Mouse (Mus musculus) hindbrain, embryonic 12.5 days (tissue): ENCODE data around the gene Ccnk. TPM values are rescaled to one million over a fixed set of nuclear protein-coding genes. Genes with fewer than 3 reads are reported as not detected.

Experiments used
- ATAC-seq: fragments of 200-750 bp; cut with Nextera tagmentation; 2 replicates; pipeline ENCODE4 v1.8.0; 2017; ENCODE audit warnings: moderate TSS enrichment; ENCODE audit not compliant: low FRiP score
- H3K27ac ChIP-seq: fragments of 300-500 bp; sonication (generic); 2 replicates; pipeline ENCODE4 v1.5.1; 2016; ENCODE audit warnings: mild to moderate bottlenecking
- H3K27me3 ChIP-seq: fragments of 300-500 bp; sonication (generic); 2 replicates; pipeline ENCODE4 v1.6.1; 2016; ENCODE audit warnings: mild to moderate bottlenecking
- H3K36me3 ChIP-seq: fragments of 300-500 bp; sonication (generic); 2 replicates; pipeline ENCODE4 v1.6.1; 2016; ENCODE audit warnings: mild to moderate bottlenecking
- H3K4me1 ChIP-seq: fragments of 300-500 bp; sonication (generic); 2 replicates; pipeline ENCODE4 v1.6.1; 2016
- H3K4me2 ChIP-seq: fragments of 300-500 bp; sonication (generic); replicated peaks from 2 replicates; pipeline ENCODE4 v1.6.1; 2016; ENCODE audit warnings: mild to moderate bottlenecking
- H3K4me3 ChIP-seq: fragments of 300-500 bp; sonication (generic); 2 replicates; pipeline ENCODE4 v1.5.1; 2016; ENCODE audit warnings: mild to moderate bottlenecking
- H3K9ac ChIP-seq: fragments of 300-500 bp; sonication (generic); 2 replicates; pipeline ENCODE4 v1.6.1; 2016; ENCODE audit warnings: mild to moderate bottlenecking, moderate library complexity
- H3K9me3 ChIP-seq: fragments of 300-500 bp; sonication (generic); replicated peaks from 2 replicates; pipeline ENCODE4 v1.6.1; 2016; ENCODE audit warnings: mild to moderate bottlenecking
- WGBS: fragments of 180-500 bp; shearing (Covaris S2); methylation state at CpG from one replicate; pipeline ENCODE4 v1.1.7; 2016; 5-methylcytosine and 5-hydroxymethylcytosine counted together
- polyA plus RNA-seq: library from polyadenylated mRNA; unstranded; fragments of >200 nt; fragmentation: Nextera tagmentation; extraction: Ambion mirVana; gene quantifications from 2 replicates; pipeline ENCODE4 v1.2.1, GENCODE M21; 2016

Ccnk gene
- polyA plus RNA-seq, 1 experiment from 2014 or later = 3.6 TPM

- 55% methylated on average over 11 of the region's 11 CpGs for WGBS
- H3K4me2 ChIP-seq = peak overlapping the region; percentile 5; the same call in 1 of the 2 replicates
- peak overlapping the region; percentile 32 for H3K9ac ChIP-seq
- peak overlapping the region; percentile 76 for H3K27ac ChIP-seq
- no peaks in the 10 kb centered on the region for H3K9me3 ChIP-seq
- ATAC-seq = peak; percentile 18; the same call in 1 of the 2 replicates
- no peaks in the 10 kb centered on the region for H3K36me3 ChIP-seq
- H3K4me1 ChIP-seq = peaks cover 92% of the 10 kb centered on the region
- no peak overlapping the region for H3K4me3 ChIP-seq
- H3K27me3 ChIP-seq = no peaks in the 10 kb centered on the region
Measured at GRCm38 (mm10) chr12:108216611-108217370, 37.4 kb downstream of the Ccnk start.

- ATAC-seq = no peak
- Histone ChIP-seq H3K36me3 (no peaks in the 10 kb centered on the region), H3K4me2 (no peak overlapping the region), H3K9me3 (no peaks in the 10 kb centered on the region), H3K9ac (peak overlapping the region; percentile 32; the same call in 1 of the 2 replicates), H3K27ac (peak overlapping the region; percentile 76), H3K4me3 (no peak overlapping the region), H3K4me1 (peaks cover 86% of the 10 kb centered on the region), H3K27me3 (no peaks in the 10 kb centered on the region)
- WGBS = 66% methylated on average over 5 of the region's 5 CpGs
Measured at GRCm38 (mm10) chr12:108217572-108217971, 38.2 kb downstream of the Ccnk start.

GRCm38 (mm10) chr12:108219163-108219562 is 39.8 kb downstream of the Ccnk start:
- H3K9ac ChIP-seq = 0 out of 2 replicates have a peak overlapping the region, but pooled peaks have one; percentile 18
- peak overlapping the region; percentile 2; the same call in 1 of the 2 replicates for H3K4me2 ChIP-seq
- H3K9me3 ChIP-seq = no peaks in the 10 kb centered on the region
- 46% methylated on average over 15 of the region's 15 CpGs for WGBS
- no peak for ATAC-seq
- H3K27ac ChIP-seq = peak overlapping the region; percentile 81
- no peak overlapping the region for H3K4me3 ChIP-seq
- no peaks in the 10 kb centered on the region for H3K36me3 ChIP-seq
- H3K27me3 ChIP-seq = no peaks in the 10 kb centered on the region
- H3K4me1 ChIP-seq = peaks cover 85% of the 10 kb centered on the region

- H3K9ac ChIP-seq = peak overlapping the region; percentile 9
- no peak for ATAC-seq
Measured at GRCm38 (mm10) chr12:108219825-108220616, 40.6 kb downstream of the Ccnk start.

GRCm38 (mm10) chr12:108220621-108221020 is 41.2 kb downstream of the Ccnk start:
- no peaks in the 10 kb centered on the region for H3K36me3 ChIP-seq
- H3K9ac ChIP-seq = 0 out of 2 replicates have a peak overlapping the region, but pooled peaks have one; percentile 9
- WGBS = 62% methylated on average over 12 of the region's 12 CpGs
- H3K4me3 ChIP-seq = no peak overlapping the region
- no peaks in the 10 kb centered on the region for H3K9me3 ChIP-seq
- ATAC-seq = peak; percentile 37
- peak overlapping the region; percentile 81; the same call in 1 of the 2 replicates for H3K27ac ChIP-seq
- H3K27me3 ChIP-seq = no peaks in the 10 kb centered on the region
- H3K4me2 ChIP-seq = no peak overlapping the region
- peaks cover 87% of the 10 kb centered on the region for H3K4me1 ChIP-seq

More at GRCm38 (mm10) chr12:108219825-108220616, 40.6 kb downstream of the Ccnk start:
- H3K4me2 ChIP-seq = peak overlapping the region; percentile 2; the same call in 1 of the 2 replicates
- no peaks in the 10 kb centered on the region for H3K36me3 ChIP-seq
- peak overlapping the region; percentile 81 for H3K27ac ChIP-seq
- WGBS = 68% methylated on average over 21 of the region's 21 CpGs
- no peak overlapping the region for H3K4me3 ChIP-seq
- peaks cover 85% of the 10 kb centered on the region for H3K4me1 ChIP-seq
- no peaks in the 10 kb centered on the region for H3K9me3 ChIP-seq
- no peaks in the 10 kb centered on the region for H3K27me3 ChIP-seq

GRCm38 (mm10) chr12:108221206-108221605 is 41.8 kb downstream of the Ccnk start:
- ATAC-seq = peak; percentile 11; the same call in 1 of the 2 replicates
- 60% methylated on average over 10 of the region's 10 CpGs for WGBS
- H3K36me3 ChIP-seq = no peaks in the 10 kb centered on the region
- peak overlapping the region; percentile 81; the same call in 1 of the 2 replicates for H3K27ac ChIP-seq
- no peak overlapping the region for H3K9ac ChIP-seq
- no peak overlapping the region for H3K4me3 ChIP-seq
- H3K27me3 ChIP-seq = no peaks in the 10 kb centered on the region
- no peaks in the 10 kb centered on the region for H3K9me3 ChIP-seq
- H3K4me1 ChIP-seq = peaks cover 91% of the 10 kb centered on the region
- H3K4me2 ChIP-seq = no peak overlapping the region

- no peak overlapping the region for H3K4me3 ChIP-seq
- no peaks in the 10 kb centered on the region for H3K36me3 ChIP-seq
- no peak overlapping the region for H3K9ac ChIP-seq
- H3K27me3 ChIP-seq = no peaks in the 10 kb centered on the region
- ATAC-seq = no peak
- no peak overlapping the region for H3K4me2 ChIP-seq
- H3K27ac ChIP-seq = no peak overlapping the region
- peaks cover 91% of the 10 kb centered on the region for H3K4me1 ChIP-seq
- WGBS = 91% methylated on average over 7 of the region's 7 CpGs
- no peaks in the 10 kb centered on the region for H3K9me3 ChIP-seq
Measured at GRCm38 (mm10) chr12:108221712-108222111, 42.3 kb downstream of the Ccnk start.

GRCm38 (mm10) chr12:108223357-108223756 is 44.0 kb downstream of the Ccnk start:
- Histone ChIP-seq H3K27ac (no peak overlapping the region), H3K4me3 (no peak overlapping the region), H3K36me3 (no peaks in the 10 kb centered on the region), H3K27me3 (no peaks in the 10 kb centered on the region), H3K4me1 (peaks cover 91% of the 10 kb centered on the region), H3K9ac (no peak overlapping the region), H3K4me2 (no peak overlapping the region), H3K9me3 (no peaks in the 10 kb centered on the region)
- WGBS = 33% methylated on average over 5 of the region's 8 CpGs
- no peak for ATAC-seq

- Histone ChIP-seq H3K36me3 (no peaks in the 10 kb centered on the region), H3K9ac (0 out of 2 replicates have a peak overlapping the region, but pooled peaks have one; percentile 0), H3K4me3 (no peak overlapping the region), H3K4me1 (peaks cover 82% of the 10 kb centered on the region), H3K4me2 (no peak overlapping the region), H3K27ac (peak overlapping the region; percentile 23; the same call in 1 of the 2 replicates), H3K9me3 (no peaks in the 10 kb centered on the region), H3K27me3 (no peaks in the 10 kb centered on the region)
- ATAC-seq = no peak
- WGBS = 66% methylated on average over 7 of the region's 7 CpGs
Measured at GRCm38 (mm10) chr12:108225781-108226180, 46.4 kb downstream of the Ccnk start.

- no peak for ATAC-seq
- peaks cover 81% of the 10 kb centered on the region for H3K4me1 ChIP-seq
- H3K4me2 ChIP-seq = no peak overlapping the region
- no peaks in the 10 kb centered on the region for H3K27me3 ChIP-seq
- 0 out of 2 replicates have a peak overlapping the region, but pooled peaks have one; percentile 0 for H3K9ac ChIP-seq
- 72% methylated on average over 13 of the region's 13 CpGs for WGBS
- H3K27ac ChIP-seq = peak overlapping the region; percentile 25; the same call in 1 of the 2 replicates
- H3K36me3 ChIP-seq = no peaks in the 10 kb centered on the region
- H3K9me3 ChIP-seq = no peaks in the 10 kb centered on the region
- H3K4me3 ChIP-seq = no peak overlapping the region
Measured at GRCm38 (mm10) chr12:108226216-108226615, 46.8 kb downstream of the Ccnk start.

GRCm38 (mm10) chr12:108226941-108227340 is 47.6 kb downstream of the Ccnk start:
- ATAC-seq = no peak
- Histone ChIP-seq H3K4me3 (no peak overlapping the region), H3K9ac (no peak overlapping the region), H3K9me3 (no peaks in the 10 kb centered on the region), H3K4me1 (peaks cover 84% of the 10 kb centered on the region), H3K4me2 (no peak overlapping the region), H3K27ac (0 out of 2 replicates have a peak overlapping the region, but pooled peaks have one; percentile 25), H3K27me3 (no peaks in the 10 kb centered on the region), H3K36me3 (no peaks in the 10 kb centered on the region)
- 83% methylated on average over 12 of the region's 12 CpGs for WGBS

GRCm38 (mm10) chr12:108227527-108227926 is 48.1 kb downstream of the Ccnk start:
- Histone ChIP-seq H3K36me3 (no peaks in the 10 kb centered on the region), H3K9ac (no peak overlapping the region), H3K4me2 (no peak overlapping the region), H3K4me1 (peaks cover 88% of the 10 kb centered on the region), H3K27me3 (no peaks in the 10 kb centered on the region), H3K4me3 (no peak overlapping the region), H3K27ac (no peak overlapping the region), H3K9me3 (no peaks in the 10 kb centered on the region)
- ATAC-seq = no peak
- 77% methylated on average over 16 of the region's 16 CpGs for WGBS
